Mouse (Mus musculus): ENCODE data around the gene Bpifb1. TPM values are rescaled to one million over a fixed set of nuclear protein-coding genes. Genes with fewer than 3 reads are reported as not detected.

The Bpifb1 gene
- polyA plus RNA-seq, 1 experiment from 2014 or later = 0.97 TPM

- H3K27me3 ChIP-seq (ENCODE audit: control insufficient read depth, insufficient read depth, low read depth, low read length) = no peaks in the 10 kb centered on the region
- WGBS (ENCODE audit: insufficient replicate concordance) = 53% methylated on average over 5 of the region's 5 CpGs
- H3K4me3 ChIP-seq (ENCODE audit: low read depth, low read length) = no peak overlapping the region
- ATAC-seq (ENCODE audit: low read depth) = no peak
- H3K27ac ChIP-seq (ENCODE audit: low read length) = no peak overlapping the region
- no peaks in the 10 kb centered on the region for H3K36me3 ChIP-seq (ENCODE audit: control insufficient read depth, insufficient read depth)
- no peaks in the 10 kb centered on the region for H3K4me1 ChIP-seq (ENCODE audit: control insufficient read depth, low read depth, low read length)
- no peaks in the 10 kb centered on the region for H3K9me3 ChIP-seq (replicated peaks; ENCODE audit: control insufficient read depth, low read length)
- H3K4me2 ChIP-seq (ENCODE audit: low read depth, low read length) = no peak overlapping the region
- H3K9ac ChIP-seq (ENCODE audit: low read depth, low read length) = no peak overlapping the region
Measured at GRCm38 (mm10) chr2:154193994-154194504, 3.4 kb downstream of the Bpifb1 start.

GRCm38 (mm10) chr2:154197036-154197435, 6.4 kb downstream of the Bpifb1 start:
- Histone ChIP-seq H3K27ac (ENCODE audit: low read length) (no peak overlapping the region), H3K4me3 (ENCODE audit: low read depth, low read length) (no peak overlapping the region), H3K4me1 (ENCODE audit: control insufficient read depth, low read depth, low read length) (no peaks in the 10 kb centered on the region), H3K27me3 (ENCODE audit: control insufficient read depth, insufficient read depth, low read depth, low read length) (no peaks in the 10 kb centered on the region), H3K9ac (ENCODE audit: low read depth, low read length) (no peak overlapping the region), H3K36me3 (ENCODE audit: control insufficient read depth, insufficient read depth) (no peaks in the 10 kb centered on the region), H3K9me3 (replicated peaks; ENCODE audit: control insufficient read depth, low read length) (no peaks in the 10 kb centered on the region), H3K4me2 (ENCODE audit: low read depth, low read length) (no peak overlapping the region)
- ATAC-seq (ENCODE audit: low read depth) = no peak
- 64% methylated on average over 9 of the region's 9 CpGs for WGBS (ENCODE audit: insufficient replicate concordance)

GRCm38 (mm10) chr2:154204630-154205029, 14.0 kb downstream of the Bpifb1 start:
- WGBS (ENCODE audit: insufficient replicate concordance) = 61% methylated on average over 4 of the region's 4 CpGs
- H3K9ac ChIP-seq (ENCODE audit: low read depth, low read length) = no peak overlapping the region
- H3K4me2 ChIP-seq (ENCODE audit: low read depth, low read length) = no peak overlapping the region

GRCm38 (mm10) chr2:154206908-154207307, 16.3 kb downstream of the Bpifb1 start:
- Histone ChIP-seq H3K27me3 (ENCODE audit: control insufficient read depth, insufficient read depth, low read depth, low read length) (no peaks in the 10 kb centered on the region), H3K36me3 (ENCODE audit: control insufficient read depth, insufficient read depth) (no peaks in the 10 kb centered on the region), H3K27ac (ENCODE audit: low read length) (no peak overlapping the region), H3K4me3 (ENCODE audit: low read depth, low read length) (no peak overlapping the region), H3K4me2 (ENCODE audit: low read depth, low read length) (no peak overlapping the region), H3K9ac (ENCODE audit: low read depth, low read length) (no peak overlapping the region), H3K9me3 (replicated peaks; ENCODE audit: control insufficient read depth, low read length) (no peaks in the 10 kb centered on the region), H3K4me1 (ENCODE audit: control insufficient read depth, low read depth, low read length) (no peaks in the 10 kb centered on the region)
- ATAC-seq (ENCODE audit: low read depth) = no peak
- WGBS (ENCODE audit: insufficient replicate concordance) = 47% methylated on average over 7 of the region's 7 CpGs

More at GRCm38 (mm10) chr2:154204630-154205029, 14.0 kb downstream of the Bpifb1 start:
- Histone ChIP-seq H3K36me3 (ENCODE audit: control insufficient read depth, insufficient read depth) (no peaks in the 10 kb centered on the region), H3K27ac (ENCODE audit: low read length) (no peak overlapping the region), H3K27me3 (ENCODE audit: control insufficient read depth, insufficient read depth, low read depth, low read length) (no peaks in the 10 kb centered on the region), H3K4me1 (ENCODE audit: control insufficient read depth, low read depth, low read length) (no peaks in the 10 kb centered on the region), H3K4me3 (ENCODE audit: low read depth, low read length) (no peak overlapping the region), H3K9me3 (replicated peaks; ENCODE audit: control insufficient read depth, low read length) (no peaks in the 10 kb centered on the region)
- no peak for ATAC-seq (ENCODE audit: low read depth)

- 13% methylated on average over 3 of the region's 3 CpGs for WGBS (ENCODE audit: insufficient replicate concordance)
- no peak overlapping the region for H3K9ac ChIP-seq (ENCODE audit: low read depth, low read length)
- H3K27ac ChIP-seq (ENCODE audit: low read length) = no peak overlapping the region
- no peak for ATAC-seq (ENCODE audit: low read depth)
- H3K4me3 ChIP-seq (ENCODE audit: low read depth, low read length) = no peak overlapping the region
- no peaks in the 10 kb centered on the region for H3K4me1 ChIP-seq (ENCODE audit: control insufficient read depth, low read depth, low read length)
- H3K4me2 ChIP-seq (ENCODE audit: low read depth, low read length) = no peak overlapping the region
- no peaks in the 10 kb centered on the region for H3K27me3 ChIP-seq (ENCODE audit: control insufficient read depth, insufficient read depth, low read depth, low read length)
- no peaks in the 10 kb centered on the region for H3K9me3 ChIP-seq (replicated peaks; ENCODE audit: control insufficient read depth, low read length)
- no peaks in the 10 kb centered on the region for H3K36me3 ChIP-seq (ENCODE audit: control insufficient read depth, insufficient read depth)
Measured at GRCm38 (mm10) chr2:154209112-154209511, 18.5 kb downstream of the Bpifb1 start.

GRCm38 (mm10) chr2:154211121-154211520, 20.5 kb downstream of the Bpifb1 start:
- no peak for ATAC-seq (ENCODE audit: low read depth)
- Histone ChIP-seq H3K9me3 (replicated peaks; ENCODE audit: control insufficient read depth, low read length) (no peaks in the 10 kb centered on the region), H3K27me3 (ENCODE audit: control insufficient read depth, insufficient read depth, low read depth, low read length) (no peaks in the 10 kb centered on the region), H3K27ac (ENCODE audit: low read length) (no peak overlapping the region), H3K4me1 (ENCODE audit: control insufficient read depth, low read depth, low read length) (no peaks in the 10 kb centered on the region), H3K9ac (ENCODE audit: low read depth, low read length) (no peak overlapping the region), H3K4me2 (ENCODE audit: low read depth, low read length) (no peak overlapping the region), H3K36me3 (ENCODE audit: control insufficient read depth, insufficient read depth) (no peaks in the 10 kb centered on the region), H3K4me3 (ENCODE audit: low read depth, low read length) (no peak overlapping the region)
- 67% methylated on average over 1 of the region's 1 CpGs for WGBS (ENCODE audit: insufficient replicate concordance)

- H3K27ac ChIP-seq (ENCODE audit: low read length) = no peak overlapping the region
- H3K27me3 ChIP-seq (ENCODE audit: control insufficient read depth, insufficient read depth, low read depth, low read length) = no peaks in the 10 kb centered on the region
- no peak for ATAC-seq (ENCODE audit: low read depth)
- H3K9ac ChIP-seq (ENCODE audit: low read depth, low read length) = no peak overlapping the region
- H3K9me3 ChIP-seq (replicated peaks; ENCODE audit: control insufficient read depth, low read length) = no peaks in the 10 kb centered on the region
- H3K36me3 ChIP-seq (ENCODE audit: control insufficient read depth, insufficient read depth) = no peaks in the 10 kb centered on the region
- no peak overlapping the region for H3K4me2 ChIP-seq (ENCODE audit: low read depth, low read length)
- H3K4me3 ChIP-seq (ENCODE audit: low read depth, low read length) = no peak overlapping the region
- no peaks in the 10 kb centered on the region for H3K4me1 ChIP-seq (ENCODE audit: control insufficient read depth, low read depth, low read length)
- WGBS (ENCODE audit: insufficient replicate concordance) = 74% methylated on average over 4 of the region's 4 CpGs
Measured at GRCm38 (mm10) chr2:154211881-154212280, 21.3 kb downstream of the Bpifb1 start.

GRCm38 (mm10) chr2:154215191-154215590, 24.6 kb downstream of the Bpifb1 start:
- no peak overlapping the region for H3K9ac ChIP-seq (ENCODE audit: low read depth, low read length)
- no peaks in the 10 kb centered on the region for H3K9me3 ChIP-seq (replicated peaks; ENCODE audit: control insufficient read depth, low read length)
- no peak overlapping the region for H3K27ac ChIP-seq (ENCODE audit: low read length)
- no peaks in the 10 kb centered on the region for H3K36me3 ChIP-seq (ENCODE audit: control insufficient read depth, insufficient read depth)
- no peak overlapping the region for H3K4me3 ChIP-seq (ENCODE audit: low read depth, low read length)
- no peaks in the 10 kb centered on the region for H3K27me3 ChIP-seq (ENCODE audit: control insufficient read depth, insufficient read depth, low read depth, low read length)
- WGBS (ENCODE audit: insufficient replicate concordance) = 8% methylated on average over 5 of the region's 5 CpGs
- H3K4me1 ChIP-seq (ENCODE audit: control insufficient read depth, low read depth, low read length) = no peaks in the 10 kb centered on the region
- no peak for ATAC-seq (ENCODE audit: low read depth)
- H3K4me2 ChIP-seq (ENCODE audit: low read depth, low read length) = no peak overlapping the region

- no peak overlapping the region for H3K27ac ChIP-seq (ENCODE audit: low read length)
- no peaks in the 10 kb centered on the region for H3K4me1 ChIP-seq (ENCODE audit: control insufficient read depth, low read depth, low read length)
- H3K9ac ChIP-seq (ENCODE audit: low read depth, low read length) = no peak overlapping the region
- no peak for ATAC-seq (ENCODE audit: low read depth)
- WGBS (ENCODE audit: insufficient replicate concordance) = 41% methylated on average over 5 of the region's 5 CpGs
- H3K36me3 ChIP-seq (ENCODE audit: control insufficient read depth, insufficient read depth) = no peaks in the 10 kb centered on the region
- H3K4me2 ChIP-seq (ENCODE audit: low read depth, low read length) = no peak overlapping the region
- H3K4me3 ChIP-seq (ENCODE audit: low read depth, low read length) = no peak overlapping the region
- no peaks in the 10 kb centered on the region for H3K27me3 ChIP-seq (ENCODE audit: control insufficient read depth, insufficient read depth, low read depth, low read length)
- no peaks in the 10 kb centered on the region for H3K9me3 ChIP-seq (replicated peaks; ENCODE audit: control insufficient read depth, low read length)
Measured at GRCm38 (mm10) chr2:154219950-154220349, 29.3 kb downstream of the Bpifb1 start.

All from liver, embryonic 16.5 days (tissue).